Mouse (Mus musculus): ENCODE results near the gene Actb. TPM values are rescaled to one million over a fixed set of nuclear protein-coding genes. Genes with fewer than 3 reads are reported as not detected.
A peak's percentile ranks its signal among the peaks of the same experiment; 100 is the strongest.

The Actb gene
- total RNA-seq, 2 experiments from 2014 or later, result 3,677 to 4,369 TPM

DNA sequence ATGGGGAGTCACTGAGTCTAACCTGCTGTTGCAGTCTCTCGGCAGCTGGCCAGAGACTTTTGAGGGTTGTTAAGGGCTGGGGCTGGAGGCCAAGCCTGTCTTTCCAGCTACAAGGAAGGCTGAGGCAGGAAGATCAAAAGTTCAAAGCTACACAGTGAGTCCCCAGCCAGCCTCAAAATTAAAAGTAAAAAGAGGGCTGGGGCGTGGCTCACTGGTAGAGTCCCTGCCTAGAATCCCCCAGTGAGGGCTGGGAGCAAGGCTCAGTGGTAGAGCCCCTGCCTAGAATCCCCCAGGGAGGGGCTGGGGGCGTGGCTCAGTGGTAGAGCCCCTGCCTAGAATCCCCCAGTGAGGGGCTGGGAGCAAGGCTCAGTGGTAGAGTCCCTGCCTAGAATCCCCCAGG lies 17.2 kb upstream of the Actb start:
- ATAC-seq (replicated peaks; ENCODE audit: poor library complexity, severe bottlenecking), result no peak

DNA sequence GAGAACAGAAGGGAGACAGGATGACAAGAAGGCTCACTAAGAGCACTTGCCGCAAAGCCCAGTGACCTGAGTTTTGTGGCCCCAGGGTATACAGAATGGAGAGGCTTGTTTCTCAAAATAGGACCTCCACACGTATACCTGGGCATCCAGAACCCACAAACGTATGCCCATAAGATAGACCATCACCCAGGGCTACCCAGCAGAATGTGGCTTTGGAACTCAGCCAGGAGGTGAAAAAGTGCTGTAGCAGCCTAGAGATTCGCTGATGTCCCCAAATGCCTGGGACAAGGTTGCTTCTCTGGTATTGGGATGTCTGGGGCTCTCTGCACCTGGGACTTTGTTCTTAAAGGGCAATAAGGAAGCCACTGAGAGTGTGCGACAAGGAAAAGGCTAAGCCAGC lies 15.7 kb upstream of the Actb start:
- ATAC-seq (replicated peaks; ENCODE audit: poor library complexity, severe bottlenecking), result no peak

DNA sequence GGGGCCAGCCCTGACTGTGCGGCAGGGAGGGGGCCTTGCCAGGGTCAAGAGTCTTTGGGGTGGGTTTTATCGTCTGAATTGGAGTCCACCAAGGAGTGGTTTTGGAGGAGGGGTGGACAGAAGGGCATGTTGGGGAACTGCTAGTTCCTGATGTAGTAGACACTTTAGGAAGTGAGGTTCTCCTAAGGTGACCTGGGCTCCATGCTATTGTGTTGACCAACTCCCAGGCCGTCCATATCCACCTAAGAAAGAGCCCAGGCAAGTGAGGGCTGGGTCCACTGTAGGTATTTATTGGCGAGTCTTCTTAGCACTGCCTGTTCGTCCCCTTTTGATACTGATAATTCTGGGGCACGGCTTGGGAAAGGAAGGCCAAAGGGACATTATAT lies 14.5 kb upstream of the Actb start:
- no peak for ATAC-seq (replicated peaks; ENCODE audit: poor library complexity, severe bottlenecking)

DNA sequence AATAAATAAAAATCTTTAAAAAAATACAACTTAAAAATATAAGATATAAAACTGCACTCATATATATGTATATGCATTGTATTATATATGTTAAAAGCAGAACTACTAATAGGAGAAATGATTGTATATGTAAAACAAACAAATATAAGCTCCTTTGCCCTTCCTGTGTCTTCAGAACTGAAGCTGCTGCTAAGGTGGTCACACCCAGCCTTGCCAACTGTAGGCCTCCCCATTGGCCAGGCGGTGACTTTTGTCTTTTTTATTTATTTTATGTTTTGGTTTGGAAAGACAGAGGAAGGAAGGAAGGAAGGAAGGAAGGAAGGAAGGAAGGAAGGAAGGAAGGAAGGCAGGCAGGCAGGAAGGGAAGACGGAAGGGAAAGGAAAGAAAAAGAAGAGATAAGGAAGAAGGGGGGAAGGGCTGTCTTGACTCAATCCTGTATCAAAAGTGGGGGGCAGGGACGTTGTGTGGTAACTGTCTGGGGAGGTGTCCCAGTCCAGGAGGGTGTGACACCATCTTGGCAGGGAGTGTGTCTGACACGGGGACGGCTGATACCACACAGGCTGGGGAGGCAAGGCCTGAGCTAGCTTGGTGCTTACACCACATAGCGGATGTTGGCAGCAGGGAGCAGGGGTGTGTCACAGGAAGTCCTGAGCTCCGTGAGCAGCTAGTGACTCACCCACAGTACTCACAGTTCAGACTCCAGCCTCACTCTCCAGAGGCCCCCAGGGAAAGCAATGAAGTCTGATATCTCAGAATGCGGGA lies 13.9 kb upstream of the Actb start:
- ATAC-seq (replicated peaks; ENCODE audit: poor library complexity, severe bottlenecking), result peak; percentile 99

DNA sequence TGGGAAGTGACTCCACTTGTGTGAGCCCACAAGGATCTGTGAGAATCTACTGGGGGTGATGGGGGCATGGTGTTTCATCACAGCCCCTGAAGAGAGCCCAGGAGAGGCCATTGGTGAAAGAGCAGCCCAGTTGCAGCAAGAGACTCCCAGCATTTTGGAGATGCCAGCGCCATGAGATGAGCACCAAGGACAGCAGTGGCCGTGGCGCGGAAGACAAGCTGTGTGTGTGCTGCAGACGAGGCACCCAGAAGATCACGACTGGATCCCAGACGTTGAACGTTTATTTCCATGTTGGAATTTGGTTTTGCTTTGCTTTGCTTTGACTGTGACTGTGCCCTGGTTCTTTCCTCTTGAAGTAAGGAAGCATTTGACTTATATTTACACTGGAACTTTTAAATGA lies 10.8 kb upstream of the Actb start:
- no peak for ATAC-seq (replicated peaks; ENCODE audit: poor library complexity, severe bottlenecking)

DNA sequence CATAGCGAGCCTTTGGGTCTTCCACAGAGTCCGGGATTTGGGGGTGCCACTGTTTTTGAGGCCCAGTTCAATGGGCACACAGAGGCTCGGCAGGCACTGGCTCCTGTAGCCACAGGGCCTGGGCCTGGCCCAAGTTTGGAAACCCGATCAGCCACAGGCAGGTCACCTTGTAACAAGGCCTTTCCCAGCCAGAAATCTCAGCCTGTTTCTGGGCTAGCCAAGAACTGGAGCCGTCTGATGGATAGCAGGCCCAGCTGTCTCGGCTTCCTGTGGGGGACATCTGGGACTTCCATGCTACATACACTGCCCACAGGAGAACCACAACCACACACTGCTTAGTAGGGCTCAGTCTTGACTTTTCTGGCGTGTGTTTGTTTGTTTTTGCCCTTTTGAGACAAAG lies 10.0 kb upstream of the Actb start:
- no peak for ATAC-seq (replicated peaks; ENCODE audit: poor library complexity, severe bottlenecking)

DNA sequence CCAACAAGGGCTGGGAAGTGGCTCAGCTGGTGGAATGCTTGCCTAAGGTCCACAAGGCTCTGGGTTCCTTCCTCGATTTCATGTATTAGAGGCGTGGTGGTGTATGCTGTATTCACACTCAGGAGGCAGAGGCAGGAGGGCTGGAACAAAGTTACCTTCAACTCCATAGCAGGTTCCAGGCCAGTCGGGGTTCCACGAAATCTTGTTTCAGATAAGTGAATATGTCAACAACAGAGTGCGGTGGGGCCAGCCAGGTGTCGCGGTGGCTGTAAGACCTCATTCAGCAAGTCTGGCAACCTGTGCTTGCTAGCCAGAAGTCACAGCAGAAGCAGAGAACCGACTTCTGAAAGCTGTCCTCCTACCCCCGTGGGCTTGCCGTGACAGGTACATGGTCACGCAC lies 8.7 kb upstream of the Actb start:
- ATAC-seq (replicated peaks; ENCODE audit: poor library complexity, severe bottlenecking), result no peak

DNA sequence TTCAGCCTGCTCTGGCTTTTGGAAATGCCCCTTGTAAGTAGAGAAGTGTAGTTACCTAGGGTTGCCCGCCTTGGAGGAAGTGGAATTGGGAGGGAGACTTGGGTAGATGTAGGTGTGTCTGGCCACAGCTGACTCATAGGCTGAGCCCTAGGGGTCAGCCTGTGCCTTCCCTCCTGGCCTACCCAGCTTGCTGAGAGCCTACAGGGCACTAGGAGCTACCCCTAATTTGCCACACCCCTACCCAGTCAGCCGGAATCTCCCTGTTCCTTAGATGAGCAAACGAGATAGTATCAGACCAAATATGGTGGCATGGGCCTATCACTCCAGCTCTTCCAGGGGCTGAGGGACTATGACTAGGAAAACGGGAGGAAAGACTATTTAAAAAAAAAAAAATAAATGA lies 6.2 kb upstream of the Actb start:
- peak; percentile 41 for ATAC-seq (replicated peaks; ENCODE audit: poor library complexity, severe bottlenecking)

DNA sequence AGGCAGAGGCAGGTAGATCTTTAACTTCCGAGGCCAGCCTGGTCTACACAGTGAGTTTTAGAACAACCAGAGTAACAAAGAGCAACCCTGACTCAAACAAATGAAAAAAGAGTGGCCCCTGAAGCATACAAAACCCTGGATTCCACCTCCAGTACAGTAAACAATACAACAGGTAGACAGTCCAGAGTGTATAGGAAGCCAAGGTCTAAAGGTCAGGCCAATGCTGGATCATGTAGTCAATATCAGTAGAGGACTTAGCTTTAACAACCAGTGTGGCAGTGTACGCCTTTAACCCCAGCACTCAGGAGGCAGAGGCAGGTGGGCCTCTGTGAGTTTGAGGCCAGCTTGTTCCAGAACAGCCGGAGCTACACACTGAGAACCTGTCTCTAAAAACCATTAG lies 5.8 kb upstream of the Actb start:
- ATAC-seq (replicated peaks; ENCODE audit: poor library complexity, severe bottlenecking), result no peak

DNA sequence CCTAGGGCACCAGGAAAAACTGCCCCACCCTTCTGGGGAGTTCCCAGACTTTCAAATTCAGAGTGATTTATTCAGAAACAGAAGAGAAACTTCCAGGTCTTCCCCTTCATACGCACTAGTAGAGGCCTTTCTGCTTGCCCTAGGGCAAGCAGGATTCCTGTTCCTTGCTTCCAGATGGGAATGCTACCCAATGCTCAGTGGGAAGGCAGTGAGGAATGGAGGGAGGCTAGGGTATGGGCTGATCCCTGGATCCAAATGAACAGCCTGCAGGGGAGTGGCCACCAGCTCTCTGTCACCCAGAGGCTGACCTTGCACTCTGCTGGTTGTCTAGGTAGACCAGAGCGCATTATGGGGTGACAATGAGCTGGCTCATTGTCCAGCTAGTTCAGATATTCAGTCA lies 5.1 kb upstream of the Actb start:
- ATAC-seq (replicated peaks; ENCODE audit: poor library complexity, severe bottlenecking), result no peak

DNA sequence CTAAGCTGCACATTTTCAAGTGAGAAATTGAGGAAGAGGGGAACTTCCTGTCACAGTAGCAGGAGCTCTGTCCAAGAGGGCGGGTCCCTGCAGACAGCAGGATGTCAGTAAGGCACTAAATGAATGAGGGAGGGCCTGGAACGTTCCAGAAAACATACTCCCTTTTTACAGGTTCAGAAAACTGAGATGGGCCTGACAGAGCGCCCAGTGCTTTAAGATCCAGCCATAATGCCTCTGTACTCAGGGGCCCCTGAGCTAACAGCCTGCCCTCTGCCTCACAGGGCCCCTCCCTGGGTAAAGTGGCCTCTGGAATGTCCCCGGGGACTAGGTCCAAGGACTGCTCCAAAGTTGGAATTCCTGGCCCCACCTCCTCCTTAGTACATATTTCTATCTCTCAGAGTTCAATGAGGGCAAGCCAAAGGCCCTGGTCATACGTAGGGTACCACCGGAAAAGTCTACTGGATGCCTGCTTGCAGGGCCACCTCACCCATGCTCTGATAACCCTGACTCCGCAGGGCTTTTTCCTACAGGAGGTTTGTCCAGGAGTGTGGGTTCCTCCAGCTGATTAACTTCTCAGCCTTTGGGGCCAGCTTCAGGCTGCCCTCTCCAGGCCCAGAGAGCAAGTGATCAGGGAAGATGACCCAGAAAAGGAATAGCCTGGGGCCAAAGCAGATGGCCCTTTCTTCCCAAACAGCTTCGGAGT lies 3.2 kb upstream of the Actb start:
- peak; percentile 17 for ATAC-seq (replicated peaks; ENCODE audit: poor library complexity, severe bottlenecking)

DNA sequence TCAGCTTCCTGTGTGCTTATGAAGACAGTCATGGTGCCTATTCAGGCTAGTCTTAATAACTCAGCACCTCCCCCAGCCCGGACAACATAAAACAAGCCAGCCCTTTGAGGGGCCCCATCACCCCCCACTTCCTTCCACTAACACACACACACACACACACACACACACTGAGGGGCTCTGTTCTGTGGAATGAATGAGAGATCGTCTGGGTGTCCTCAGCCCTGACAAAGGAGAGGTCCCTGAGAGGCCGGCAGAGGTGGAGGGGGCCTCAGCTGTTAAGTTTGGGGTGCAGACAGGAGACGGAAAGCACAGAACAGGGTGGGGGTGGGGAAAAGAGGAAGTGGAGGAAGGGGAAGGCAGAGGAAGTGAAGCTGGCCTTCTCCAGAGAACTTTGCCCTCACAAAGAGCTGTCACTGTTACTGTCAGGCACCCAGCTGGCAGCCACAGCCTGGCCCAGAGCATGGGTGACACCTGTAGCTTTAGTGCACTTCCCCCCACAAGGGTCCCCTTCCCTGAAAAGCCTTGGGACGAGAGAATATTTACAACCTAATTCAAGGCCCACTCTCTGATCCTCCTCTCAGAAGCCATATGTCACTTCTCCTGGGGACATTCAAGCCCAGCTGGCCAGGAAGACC lies 2.5 kb upstream of the Actb start:
- ATAC-seq (replicated peaks; ENCODE audit: poor library complexity, severe bottlenecking), result peak; percentile 40

DNA sequence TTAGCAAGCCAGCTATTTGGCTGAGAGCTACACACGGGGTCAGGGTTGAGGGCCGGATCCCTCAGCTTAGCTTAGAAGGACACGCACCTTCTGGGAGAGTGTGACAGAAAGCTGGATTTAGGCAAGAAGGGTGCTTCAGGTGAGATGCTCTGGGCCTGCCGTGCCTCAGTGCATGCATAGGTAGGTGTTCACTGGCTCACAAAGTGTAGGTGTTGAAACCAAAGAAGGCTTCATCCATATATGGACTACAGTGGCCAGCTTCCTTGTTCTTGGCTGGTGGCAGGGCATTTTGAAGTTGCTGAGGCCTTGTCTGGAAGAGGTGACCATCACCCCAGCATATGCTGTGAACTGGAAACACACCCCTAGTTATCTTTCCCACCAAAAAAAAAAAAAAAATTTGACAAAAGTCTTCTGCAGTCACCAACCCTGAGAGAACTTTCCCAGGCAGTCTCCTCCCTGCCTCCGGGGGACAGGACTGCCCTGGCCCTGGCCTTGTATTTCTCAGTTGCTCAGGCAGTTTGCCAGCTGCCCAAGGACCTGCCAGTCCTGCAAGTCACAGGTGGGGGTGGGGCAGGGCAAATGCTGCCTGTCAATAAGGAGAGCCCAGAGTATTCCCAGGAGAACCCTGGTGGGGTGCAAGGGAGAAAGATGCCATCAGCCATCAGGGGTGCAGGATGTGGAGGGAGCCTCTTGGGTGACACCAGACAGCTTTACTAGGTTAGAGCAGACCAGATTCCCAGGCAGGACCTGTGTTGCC lies 1.4 kb upstream of the Actb start:
- no peak for ATAC-seq (replicated peaks; ENCODE audit: poor library complexity, severe bottlenecking)

DNA sequence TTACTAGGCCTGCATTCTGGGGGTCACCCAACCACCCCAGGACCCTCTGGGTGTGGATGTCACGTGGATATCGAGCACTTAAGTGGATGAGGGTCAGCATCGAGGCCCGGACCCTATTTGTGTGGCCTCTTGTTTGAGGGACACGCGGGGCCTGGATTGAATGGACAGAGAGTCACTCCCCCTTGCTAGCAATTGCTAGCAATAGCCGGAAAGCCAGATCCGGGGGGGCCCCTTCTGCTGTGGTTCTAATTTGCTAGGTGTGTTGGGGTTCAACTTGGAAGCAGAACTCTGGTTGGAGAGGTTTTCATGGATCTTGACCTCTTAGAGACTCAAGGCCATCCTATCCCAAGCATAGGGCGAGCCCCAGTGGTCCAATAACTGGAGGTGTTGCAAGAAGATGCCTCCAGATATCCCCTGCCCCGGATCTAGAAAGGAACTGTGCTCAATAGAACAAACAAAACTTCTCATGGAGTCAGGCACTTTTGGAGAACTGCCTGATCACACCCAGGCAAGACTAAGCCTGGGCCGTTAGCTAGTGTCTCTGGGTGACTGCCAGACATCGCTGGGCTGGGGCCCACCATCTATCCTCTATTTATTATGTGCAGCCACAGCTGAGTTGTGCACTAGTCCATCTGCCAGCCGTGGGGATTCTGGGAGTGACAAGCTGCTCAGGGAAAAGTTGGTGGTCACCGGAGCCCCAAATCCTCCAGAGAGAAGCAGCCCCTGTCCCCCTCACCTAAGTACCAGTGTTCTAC lies 671 bp upstream of the Actb start:
- ATAC-seq (replicated peaks; ENCODE audit: poor library complexity, severe bottlenecking), result no peak

DNA sequence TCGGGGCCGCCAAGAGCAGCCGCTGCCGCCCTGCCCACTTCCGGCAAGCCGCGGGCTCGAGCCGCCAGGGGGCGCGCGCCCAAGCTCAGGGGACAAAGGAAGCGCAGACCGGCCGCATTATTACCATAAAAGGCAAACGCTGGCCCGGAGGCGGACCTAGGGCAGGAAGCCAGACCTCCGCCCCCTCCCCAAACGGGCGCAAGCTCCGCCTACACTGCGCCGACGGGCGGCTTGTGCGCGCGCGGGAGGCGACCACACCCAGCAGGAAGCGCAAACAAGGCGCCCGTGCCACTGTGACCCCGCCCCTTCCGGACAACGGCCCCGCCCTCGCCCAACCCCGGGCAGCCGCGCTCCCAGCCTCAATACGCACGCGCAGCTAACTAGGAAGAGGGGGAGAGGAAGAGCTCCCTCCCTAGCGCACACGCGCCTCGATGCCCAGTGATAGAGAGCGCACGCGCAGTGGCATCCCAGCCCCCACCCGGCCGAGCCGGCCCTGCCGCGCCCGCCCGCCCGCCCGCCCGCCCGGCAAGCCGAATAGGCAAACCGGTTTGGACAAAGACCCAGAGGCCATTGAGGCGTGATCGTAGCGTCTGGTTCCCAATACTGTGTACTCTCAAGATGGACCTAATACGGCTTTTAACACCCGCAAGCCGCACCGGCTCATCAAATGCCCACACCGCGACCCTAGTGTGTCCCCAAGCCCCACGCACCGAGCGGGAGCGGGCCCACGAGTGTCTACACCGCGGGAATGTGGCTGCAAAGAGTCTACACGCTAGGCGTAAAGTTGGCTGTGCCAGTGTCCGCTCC lies 626 bp downstream of the Actb start:
- peak; percentile 54 for ATAC-seq (replicated peaks; ENCODE audit: poor library complexity, severe bottlenecking)

DNA sequence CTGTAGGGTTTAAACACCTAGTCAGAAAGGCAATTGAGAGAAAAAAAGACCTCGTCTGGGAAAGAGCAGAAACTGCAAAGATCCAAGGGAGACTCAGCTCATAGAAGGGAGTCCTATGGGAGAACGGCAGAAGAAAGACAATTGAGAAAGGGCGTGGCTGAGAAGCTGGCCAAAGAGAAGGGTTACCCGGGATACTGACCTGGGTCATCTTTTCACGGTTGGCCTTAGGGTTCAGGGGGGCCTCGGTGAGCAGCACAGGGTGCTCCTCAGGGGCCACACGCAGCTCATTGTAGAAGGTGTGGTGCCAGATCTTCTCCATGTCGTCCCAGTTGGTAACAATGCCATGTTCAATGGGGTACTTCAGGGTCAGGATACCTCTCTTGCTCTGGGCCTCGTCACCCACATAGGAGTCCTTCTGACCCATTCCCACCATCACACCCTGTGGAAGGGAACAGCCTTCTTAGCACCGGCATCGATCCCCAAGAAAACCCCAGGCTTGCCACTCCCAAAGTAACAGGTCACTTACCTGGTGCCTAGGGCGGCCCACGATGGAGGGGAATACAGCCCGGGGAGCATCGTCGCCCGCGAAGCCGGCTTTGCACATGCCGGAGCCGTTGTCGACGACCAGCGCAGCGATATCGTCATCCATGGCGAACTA lies 1.4 kb downstream of the Actb start:
- ATAC-seq (replicated peaks; ENCODE audit: poor library complexity, severe bottlenecking), result no peak

DNA sequence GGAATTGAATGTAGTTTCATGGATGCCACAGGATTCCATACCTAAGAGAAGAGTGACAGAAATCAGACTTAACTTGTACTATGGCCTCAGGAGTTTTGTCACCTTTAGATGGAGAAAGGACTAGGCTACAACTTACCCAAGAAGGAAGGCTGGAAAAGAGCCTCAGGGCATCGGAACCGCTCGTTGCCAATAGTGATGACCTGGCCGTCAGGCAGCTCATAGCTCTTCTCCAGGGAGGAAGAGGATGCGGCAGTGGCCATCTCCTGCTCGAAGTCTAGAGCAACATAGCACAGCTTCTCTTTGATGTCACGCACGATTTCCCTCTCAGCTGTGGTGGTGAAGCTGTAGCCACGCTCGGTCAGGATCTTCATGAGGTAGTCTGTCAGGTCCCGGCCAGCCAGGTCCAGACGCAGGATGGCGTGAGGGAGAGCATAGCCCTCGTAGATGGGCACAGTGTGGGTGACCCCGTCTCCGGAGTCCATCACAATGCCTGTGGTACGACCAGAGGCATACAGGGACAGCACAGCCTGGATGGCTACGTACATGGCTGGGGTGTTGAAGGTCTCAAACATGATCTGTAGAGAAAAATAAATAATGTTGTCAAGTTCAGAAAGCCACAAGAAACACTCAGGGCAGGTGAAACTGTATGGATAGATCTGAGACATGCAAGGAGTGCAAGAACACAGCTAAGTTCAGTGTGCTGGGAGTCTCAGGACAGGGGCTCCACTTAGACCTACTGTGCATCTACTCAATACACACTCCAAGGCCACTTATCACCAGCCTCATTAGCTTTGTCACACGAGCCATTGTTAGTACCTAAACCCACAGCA lies 2.1 kb downstream of the Actb start:
- no peak for ATAC-seq (replicated peaks; ENCODE audit: poor library complexity, severe bottlenecking)
